Mouse (Mus musculus): ENCODE results near the gene Lce3a.

Lce3a gene

GRCm38 (mm10) chr3:92926130-92926529 is at the start of gene Lce3a:
TSS of gene Lce3a (minus strand) at chr3:92926230.
- no peak for DNase-seq (ENCODE audit: low spot score in 2 of 2)

- DNase-seq (ENCODE audit: low spot score in 2 of 2), result no peak
Measured at GRCm38 (mm10) chr3:92966761-92967160, 40.7 kb upstream of the Lce3a start, which contains the start of gene Lce3e. TSS of gene Lce3e (plus strand) at chr3:92967061.

DNA sequence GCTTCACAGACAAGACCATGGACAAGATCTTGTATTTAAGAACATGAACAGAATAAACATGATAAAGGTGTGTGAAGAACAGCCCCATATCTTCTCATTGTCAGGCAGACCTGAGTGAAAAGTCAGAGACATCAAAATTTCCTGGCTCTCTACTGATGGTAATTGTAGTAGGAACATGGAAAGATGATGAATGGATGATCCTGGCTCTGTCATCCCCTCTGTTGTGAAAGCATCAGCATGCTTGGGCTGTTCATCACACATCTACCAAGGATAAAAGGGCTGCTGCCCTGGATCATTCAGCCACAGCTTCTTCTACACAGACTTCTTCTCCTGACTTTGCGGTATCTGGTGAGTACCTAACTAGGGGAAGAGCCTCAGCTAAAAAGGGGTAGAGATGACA is 31.1 kb upstream of the Lce3a start, which contains the start of gene Lce3d:
Gene Lce3d, plus strand, starts transcription at position 301 of the 400 bp plus-strand sequence.
- no peak for DNase-seq (ENCODE audit: low spot score in 2 of 2)

GRCm38 (mm10) chr3:92944186-92944585 is 18.2 kb upstream of the Lce3a start, which contains the start of gene Lce3c:
TSS of gene Lce3c (plus strand) at chr3:92944486.
- no peak for DNase-seq (ENCODE audit: low spot score in 2 of 2)

GRCm38 (mm10) chr3:92932679-92933078 is 6.6 kb upstream of the Lce3a start, which contains the start of gene Lce3b:
TSS of gene Lce3b (plus strand) at chr3:92932979.
- no peak for DNase-seq (ENCODE audit: low spot score in 2 of 2)

DNA sequence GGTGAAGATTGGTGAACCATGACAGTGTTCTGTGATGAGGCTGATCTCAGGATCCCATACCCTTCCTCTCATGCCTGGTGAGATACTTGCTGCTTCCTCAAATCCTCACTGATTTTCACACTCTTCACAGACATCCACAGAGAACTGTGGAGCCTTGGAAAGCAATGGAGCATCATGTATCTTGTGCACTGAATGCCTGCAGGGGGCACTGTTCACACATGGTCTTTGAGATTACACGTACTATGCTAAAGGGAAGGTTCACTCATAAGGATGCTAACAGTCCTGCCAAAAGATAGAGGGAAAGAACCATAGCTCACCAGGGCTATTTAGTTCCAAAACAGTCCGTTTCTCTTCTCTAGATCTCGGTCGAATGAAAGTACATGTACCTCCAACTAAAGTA is 5.7 kb downstream of the Lce3a start:
- no peak for DNase-seq (ENCODE audit: low spot score in 2 of 2)

GRCm38 (mm10) chr3:92907571-92907970 is 18.5 kb downstream of the Lce3a start:
- no peak for DNase-seq (ENCODE audit: low spot score in 2 of 2)

DNA sequence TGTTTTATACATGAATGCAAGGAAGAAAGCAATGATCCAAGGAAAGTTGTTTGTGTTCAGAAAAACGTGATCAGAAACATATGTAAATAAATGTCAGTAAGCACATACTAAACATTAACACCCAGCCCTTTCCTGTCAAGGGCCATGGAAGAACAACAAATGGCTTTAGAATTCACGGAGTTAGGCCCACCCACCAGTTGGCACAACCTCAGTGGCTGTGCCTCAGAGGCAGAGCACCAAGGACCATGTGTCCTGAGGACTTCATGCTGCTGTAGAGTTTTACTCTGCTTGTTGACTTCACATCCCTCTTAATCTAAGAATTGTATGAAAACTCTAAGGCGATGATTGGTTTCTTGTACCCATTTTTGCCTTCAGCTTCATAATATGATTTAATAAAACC is 20.8 kb downstream of the Lce3a start:
- no peak for DNase-seq (ENCODE audit: low spot score in 2 of 2)

DNA sequence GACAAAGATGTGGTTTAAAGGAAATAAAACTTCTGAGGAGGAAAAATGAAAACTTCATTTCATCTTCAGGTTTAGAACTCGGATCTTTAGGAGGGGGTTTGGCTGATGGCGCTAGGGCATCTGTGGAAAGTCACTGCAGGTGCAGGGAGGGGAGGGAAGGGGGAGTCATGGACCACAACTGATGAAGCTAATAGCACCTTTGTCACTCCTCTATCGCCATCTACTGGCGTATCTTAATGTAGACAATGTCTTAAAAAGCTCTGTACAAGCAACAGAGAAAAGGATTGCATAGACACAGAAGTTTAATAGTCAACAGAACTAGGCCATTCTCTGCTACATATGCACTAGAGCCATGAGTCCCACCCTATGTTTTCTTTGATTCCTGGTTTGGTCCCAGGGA is 22.4 kb downstream of the Lce3a start:
- no peak for DNase-seq (ENCODE audit: low spot score in 2 of 2)

- no peak for DNase-seq (ENCODE audit: low spot score in 2 of 2)
Measured at GRCm38 (mm10) chr3:92902992-92903391, 23.0 kb downstream of the Lce3a start.

GRCm38 (mm10) chr3:92894489-92894888 is 31.5 kb downstream of the Lce3a start:
- no peak for DNase-seq (ENCODE audit: low spot score in 2 of 2)

DNA sequence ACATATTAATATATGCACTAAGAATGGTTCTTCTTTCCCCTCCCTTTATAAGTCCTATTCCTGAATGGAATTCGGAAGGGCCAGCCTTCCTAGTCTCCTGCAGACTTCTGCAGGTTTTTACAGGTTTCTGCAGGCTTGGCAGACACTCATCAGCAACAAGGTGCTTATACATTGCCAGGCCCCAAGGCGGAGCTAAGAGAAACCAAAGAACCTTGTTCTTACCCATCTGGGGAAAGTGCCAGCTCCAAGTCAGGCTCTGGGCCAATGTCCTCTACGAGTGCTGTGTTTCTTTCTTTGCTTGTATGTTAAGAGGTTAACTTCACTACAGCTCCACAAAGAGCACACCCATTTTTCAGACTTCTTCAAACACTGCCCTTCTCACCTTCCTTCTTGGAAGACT is 32.0 kb downstream of the Lce3a start:
- no peak for DNase-seq (ENCODE audit: low spot score in 2 of 2)
